Mouse (Mus musculus): ENCODE results near the gene Poldip2.

Poldip2 gene

DNA sequence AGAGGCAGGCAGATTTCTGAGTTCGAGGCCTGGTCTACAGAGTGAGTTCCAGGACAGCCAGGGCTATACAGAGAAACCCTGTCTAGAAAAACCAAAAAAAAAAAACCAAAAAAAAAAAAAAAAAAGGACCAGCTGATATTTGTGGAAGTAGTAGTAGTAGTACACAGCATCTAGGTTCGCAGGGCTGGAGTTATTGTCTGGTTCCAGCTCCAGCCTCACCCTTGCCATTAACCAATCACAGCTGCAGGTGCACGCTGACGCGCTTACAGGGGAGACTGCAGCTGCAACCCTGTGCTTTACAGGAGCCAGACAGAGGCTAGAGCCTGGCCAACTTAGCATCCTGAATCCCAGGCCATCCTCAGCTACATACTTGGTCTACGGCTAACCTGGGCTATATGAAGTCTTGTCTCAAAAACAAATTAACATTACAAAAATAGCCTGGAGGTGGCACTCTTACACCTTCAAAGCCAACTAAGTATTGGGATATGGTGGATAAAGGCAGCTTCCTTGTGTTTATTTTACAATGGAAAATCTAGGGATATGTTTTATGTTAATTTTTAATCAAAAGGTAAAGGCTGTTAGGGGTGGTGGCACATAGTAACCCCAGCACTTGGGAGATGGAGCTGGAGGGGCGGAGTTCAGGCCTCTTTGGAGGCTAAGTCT is 32.6 kb downstream of the Poldip2 start:
- DNase-seq (ENCODE audit: low read depth, low spot score): no peak

DNA sequence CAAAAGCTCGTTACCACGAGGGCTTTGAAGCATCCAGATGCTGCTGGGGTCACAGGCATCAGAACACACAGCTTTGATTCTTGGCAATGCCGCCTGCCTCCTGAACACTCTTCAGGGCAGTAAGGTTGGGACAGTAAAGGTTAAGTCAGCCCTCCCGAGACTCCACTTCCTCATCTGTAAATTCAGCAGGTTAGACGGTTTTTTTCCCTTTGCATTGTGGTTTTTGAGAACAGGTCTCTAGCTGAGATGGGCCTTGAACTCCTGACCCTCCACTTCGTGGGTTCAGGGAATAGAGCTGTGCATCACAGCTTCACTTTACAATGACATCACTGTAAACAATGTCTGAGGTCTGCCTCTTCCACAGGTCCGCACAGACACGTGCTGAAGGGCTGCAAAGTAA is 33.2 kb downstream of the Poldip2 start:
- DNase-seq (ENCODE audit: low read depth, low spot score): no peak

DNA sequence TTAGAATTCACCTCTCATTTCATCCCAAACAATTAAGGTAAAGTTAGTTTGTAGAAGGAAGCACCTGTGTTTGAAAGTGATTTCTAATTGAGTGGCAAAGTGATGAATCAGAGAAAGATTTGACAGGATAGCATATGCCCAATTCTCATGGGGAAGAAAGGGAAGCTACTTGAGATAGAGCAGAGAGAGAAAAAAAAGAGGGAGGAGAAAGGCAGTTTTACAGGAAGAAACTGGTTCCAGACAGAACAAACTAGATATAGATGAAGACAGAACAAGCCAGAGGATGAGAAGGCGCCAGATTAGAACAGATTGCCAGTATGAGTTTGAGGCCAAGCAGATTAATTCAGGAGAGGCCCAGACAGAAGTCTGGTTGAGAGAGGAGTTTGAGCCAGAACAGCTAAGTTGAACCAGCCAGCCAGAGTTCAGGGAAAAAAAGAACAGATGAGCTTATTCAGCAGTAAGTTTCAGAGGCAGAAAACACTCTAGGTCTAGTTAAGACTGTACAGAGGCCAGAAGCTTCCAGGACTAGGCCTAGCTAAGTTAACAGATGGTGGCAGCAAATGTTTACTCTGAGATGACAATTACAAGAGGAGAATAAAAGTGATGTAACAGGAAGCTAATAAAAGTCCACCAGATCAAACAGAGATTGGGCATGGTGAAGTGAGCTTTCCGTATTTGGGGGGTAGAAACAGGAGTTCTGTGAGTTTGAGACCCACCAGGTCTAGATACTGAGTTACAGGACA is 35.9 kb downstream of the Poldip2 start:
- no peak for DNase-seq (ENCODE audit: low read depth, low spot score)

DNA sequence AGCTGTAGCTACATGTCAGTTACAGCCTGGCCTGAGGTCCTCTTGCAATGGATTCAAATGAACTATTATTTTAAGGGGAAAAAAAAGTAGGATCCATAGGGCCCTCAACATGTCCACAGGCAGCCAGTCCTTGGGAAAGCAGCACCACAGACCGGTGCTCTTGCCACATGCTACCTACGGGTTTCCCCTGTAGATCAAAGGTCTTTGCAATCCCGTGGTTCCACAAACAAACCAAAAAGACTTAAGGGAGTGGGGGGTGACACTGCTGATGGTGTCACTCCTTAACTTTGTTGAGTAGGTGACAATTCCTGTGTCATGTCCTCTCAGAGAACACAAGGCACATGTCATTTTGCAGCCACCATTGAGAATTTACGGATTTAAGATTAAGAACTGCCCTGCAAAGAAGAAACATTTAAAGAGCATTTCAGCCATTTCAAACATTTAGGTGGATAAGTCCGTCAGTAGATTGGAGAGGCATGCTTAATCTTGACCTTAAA is 37.5 kb downstream of the Poldip2 start:
- DNase-seq (ENCODE audit: low read depth, low spot score): no peak

DNA sequence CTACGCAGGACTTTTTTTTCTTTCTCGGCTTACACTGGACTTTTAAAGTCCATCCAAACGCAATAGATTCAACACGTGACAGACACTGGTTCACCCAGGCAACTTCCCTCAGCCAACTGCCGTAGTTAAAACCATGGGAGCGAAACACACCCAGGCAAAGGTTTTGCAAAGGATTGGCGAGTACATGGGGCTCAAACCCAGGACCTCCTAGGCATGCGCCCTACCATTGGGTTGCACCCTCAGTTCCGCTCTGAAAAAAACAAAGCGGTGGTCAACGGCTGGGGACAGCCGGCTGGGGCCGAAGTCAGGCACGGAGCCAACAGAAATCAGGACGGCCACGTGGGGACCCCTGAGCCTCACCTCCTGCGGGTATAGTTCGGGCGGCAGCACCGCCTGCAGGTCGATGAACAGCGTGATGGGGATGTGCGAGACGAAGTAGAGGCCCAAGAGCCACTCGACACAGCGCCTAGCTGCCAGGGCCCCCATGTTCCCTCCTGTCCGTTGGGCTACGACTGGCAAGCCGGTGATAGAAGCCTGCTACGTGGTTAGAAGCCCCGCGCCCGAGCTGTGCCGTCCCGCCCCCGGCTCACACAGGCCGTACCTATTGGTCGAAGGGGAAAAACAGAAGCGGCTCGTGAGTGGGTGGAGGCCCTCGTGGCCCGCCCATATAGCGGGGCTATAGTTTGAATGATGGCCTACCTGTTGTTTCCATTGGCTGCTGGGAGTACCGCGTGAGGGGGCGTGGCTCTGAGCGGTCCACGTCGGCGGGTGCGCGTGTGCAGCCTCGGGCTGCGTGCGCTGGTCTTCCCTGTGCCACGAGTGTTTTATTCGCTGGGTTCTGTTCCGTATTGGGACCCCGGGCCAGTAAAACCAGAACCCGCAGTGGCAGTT is 38.4 kb downstream of the Poldip2 start, which contains the start of gene Tmem97:
TSS of gene Tmem97 (minus strand) at position 610 of the 891 bp plus-strand sequence.
- peak; percentile 95 for DNase-seq (ENCODE audit: low read depth, low spot score)

DNA sequence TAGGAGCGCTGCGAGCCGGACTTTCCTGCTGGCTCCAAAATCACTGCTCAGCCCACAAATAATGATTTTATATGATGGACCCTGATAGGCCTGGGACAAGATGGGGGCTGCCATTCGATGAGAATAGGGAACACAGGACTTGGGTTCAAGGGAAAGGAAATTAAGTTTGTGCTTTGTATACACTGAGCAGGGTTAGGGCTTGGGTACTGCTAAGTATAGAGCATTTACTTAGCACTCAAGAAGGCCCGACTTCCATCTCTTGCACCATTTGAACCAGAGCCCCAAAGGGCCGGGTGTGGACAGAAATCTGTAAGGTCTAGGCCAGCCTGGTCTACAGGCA is 39.0 kb downstream of the Poldip2 start:
- no peak for DNase-seq (ENCODE audit: low read depth, low spot score)

DNA sequence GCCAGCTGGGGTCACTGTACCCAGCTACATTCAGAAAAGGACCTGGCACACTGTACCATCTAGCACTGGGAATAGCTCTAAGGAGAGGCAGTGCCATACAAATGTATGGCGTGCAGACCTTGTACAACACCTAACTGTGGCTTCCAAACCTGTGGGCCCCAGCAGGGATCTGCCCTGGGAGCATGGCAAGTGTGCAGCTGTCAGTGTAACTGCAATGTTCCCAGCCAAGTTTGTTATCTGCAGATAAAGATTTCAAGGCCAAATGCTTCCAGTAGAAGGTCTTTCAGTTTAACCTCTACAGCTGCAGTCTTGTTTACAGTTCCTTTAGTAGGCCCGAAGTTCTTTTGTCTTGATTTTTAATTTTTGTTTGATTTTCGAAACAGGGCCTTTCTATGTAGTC is 43.6 kb downstream of the Poldip2 start:
- DNase-seq (ENCODE audit: low read depth, low spot score): no peak

DNA sequence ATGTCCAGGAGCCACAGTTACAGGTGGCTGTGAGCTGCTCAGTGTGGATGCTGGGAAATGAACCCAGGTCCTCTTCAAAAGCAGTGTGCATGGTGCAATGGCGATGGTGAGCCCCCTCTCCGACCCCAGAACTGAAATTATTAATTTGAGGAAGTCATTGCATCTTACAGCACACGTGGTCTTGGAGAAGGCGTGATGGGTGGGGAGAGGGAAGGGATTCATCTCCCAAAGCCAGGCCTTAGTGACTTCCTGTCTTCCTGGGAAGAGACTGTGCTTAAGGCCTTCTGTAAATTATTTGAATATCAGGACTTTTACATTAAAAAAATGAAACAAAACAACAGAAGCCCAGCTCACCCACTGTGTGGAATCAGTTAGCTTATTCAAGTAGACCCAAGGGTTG is 44.1 kb downstream of the Poldip2 start:
- no peak for DNase-seq (ENCODE audit: low read depth, low spot score)

DNA sequence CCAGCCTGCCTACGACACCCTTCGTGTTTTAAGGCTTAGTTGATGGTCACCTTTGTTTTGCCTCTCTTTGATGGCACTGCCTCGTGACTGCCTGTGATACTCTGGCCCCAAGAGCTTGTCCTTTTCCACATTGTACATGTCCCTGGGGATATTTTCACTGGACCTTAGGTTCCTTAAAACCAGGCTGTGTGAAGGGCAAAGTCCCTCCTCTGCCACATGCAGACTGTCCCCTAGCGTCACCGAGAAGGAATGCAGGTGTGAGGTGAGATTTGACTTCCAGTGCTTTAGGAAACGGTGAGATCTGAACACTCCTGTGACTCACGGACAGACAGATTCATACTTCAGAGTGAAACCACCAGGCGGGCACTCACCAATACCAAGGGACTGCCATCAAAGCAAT is 45.2 kb downstream of the Poldip2 start:
- DNase-seq (ENCODE audit: low read depth, low spot score): no peak

DNA sequence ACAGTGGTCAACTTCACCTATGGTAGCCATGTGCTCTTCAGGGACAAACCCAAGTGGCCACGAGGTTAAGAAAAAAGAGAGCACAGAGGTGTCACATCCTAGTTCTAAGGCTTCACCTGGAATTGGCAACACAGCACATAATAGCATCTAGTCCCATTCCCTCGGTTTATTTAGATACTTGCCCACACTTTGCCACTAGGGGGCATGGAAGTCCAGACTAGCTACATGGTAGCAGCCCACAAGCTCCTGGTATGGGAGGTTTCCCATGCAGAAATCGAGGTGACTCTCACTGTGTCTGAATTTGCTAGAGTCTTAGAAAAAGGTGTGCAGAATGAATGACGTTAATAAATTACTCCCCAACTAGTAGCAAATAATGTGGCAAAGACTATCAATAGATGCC is 48.5 kb downstream of the Poldip2 start:
- peak; percentile 76 for DNase-seq (ENCODE audit: low read depth, low spot score)

DNA sequence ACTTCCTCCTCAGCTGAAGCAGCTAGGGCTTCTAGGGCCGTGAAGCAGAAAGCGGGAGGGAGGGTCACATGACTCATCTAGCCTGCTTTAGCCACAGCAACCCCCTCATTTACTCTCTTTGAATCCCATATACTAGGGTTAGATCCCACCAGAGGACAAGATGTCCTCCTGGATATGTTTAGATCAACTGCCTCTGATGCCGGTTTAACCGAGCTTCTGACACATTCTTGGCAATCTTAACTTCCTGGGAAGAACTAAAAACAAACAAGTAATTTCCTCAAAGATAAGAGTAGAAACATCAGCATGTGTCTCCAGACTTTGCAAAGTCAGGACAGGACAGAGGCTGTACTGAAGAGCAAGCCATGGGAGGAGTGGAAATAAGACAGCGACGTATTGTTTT is 54.8 kb downstream of the Poldip2 start:
- no peak for DNase-seq (ENCODE audit: low read depth, low spot score)

DNA sequence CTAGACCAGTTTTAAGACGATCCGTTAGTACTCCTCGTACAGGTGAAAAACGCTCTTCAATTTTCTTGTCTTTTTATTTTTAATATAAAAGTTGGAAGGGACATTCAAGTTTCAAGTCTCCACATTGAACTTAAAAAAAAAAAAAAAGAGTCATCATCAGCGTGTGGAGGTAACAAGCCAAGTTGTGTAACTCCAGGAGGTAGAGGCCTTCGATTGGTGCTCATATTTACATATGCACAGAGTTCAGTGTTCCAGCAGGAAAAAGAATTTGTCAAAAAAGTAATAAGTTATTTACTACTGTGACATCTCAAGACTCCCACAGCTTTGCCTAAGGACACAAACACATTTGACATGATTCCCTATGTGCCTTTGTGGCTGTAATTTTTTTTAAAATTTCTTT is 55.6 kb downstream of the Poldip2 start:
- no peak for DNase-seq (ENCODE audit: low read depth, low spot score)

DNA sequence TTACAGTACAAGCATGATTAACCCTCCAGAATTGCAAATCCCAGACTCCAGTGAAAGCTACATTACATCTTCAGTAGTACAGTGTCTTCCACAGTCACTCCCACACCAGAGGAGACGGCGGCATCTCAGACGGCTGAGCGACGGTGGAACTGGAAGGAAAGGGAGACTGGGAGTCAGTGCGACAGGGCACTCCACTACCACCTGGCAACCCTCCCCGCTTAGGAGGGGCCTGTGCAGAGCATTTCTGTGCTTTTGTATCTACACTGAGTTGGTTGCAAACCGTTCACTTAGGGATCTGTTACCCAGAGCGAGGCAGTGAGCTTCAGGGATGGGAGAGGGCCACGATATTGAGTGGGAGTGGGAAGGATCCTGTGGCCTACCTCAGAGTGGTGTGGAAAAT is 56.8 kb downstream of the Poldip2 start:
- DNase-seq (ENCODE audit: low read depth, low spot score): no peak

DNA sequence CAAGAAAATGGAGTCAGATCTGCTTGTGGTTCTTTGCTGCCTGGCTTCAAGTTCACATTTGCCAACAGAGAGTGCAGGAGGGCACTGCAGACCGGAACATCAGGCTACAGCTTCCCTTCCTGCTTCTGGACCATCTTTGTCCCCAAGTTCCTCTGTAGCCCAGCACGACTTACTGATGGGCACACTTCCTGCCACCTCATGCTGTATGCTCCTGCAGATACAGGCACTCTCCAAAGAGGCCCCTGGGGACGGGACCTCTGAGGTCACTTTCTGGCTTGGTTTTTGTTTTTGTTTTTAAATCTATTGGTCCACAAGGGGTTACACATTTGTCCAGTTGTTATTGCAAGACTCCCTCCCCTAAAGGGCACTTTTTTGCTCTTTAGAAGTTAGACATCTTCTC is 57.8 kb downstream of the Poldip2 start:
- no peak for DNase-seq (ENCODE audit: low read depth, low spot score)

DNA sequence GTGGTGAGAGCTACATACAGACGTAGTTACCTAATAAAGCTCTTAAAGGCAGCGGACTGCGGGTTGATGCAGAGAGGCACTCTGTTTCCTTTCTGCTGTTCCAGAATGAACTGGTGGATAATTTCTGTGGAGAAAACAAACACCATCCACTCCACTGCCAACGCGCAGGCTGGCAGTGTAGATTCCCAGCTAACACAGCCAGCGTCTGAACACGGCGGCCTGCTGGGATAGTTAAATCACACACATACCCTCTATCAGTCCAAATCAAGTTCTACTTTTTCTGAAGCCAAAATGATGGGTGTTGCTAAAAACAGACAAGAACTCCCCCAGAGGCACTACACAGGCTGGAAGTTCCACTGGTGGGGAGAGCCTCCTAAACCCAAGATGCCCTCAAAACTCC is 59.4 kb downstream of the Poldip2 start:
- DNase-seq (ENCODE audit: low read depth, low spot score): no peak

DNA sequence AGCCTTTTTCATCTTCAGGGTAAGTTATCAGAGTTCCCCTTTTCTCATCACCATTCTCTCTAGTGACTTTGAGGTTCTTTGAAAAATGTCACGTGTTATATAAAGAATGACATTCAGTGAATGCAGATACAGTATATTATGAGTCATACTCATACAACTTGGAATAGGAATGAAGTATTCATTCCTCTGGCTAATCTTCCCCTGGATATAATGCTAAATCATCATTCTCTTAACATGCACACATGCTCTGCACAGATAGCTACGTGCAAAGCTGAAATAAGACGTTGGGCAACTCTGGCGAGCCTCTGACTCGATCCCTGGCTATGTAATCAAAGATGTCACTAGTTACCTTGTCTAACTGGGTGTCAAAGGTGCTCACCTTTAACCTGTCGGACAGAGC is 59.9 kb downstream of the Poldip2 start:
- DNase-seq (ENCODE audit: low read depth, low spot score): no peak
